Mouse (Mus musculus) natural killer cell, adult 2 months (primary cell): Measurements from ENCODE around the gene Ripor2.

Source experiments
- DNase-seq, 2 experiments: peaks; one replicate each; pipeline ENCODE4 v3.0.0; 2022; ENCODE audit warnings: low spot score in 2 of 2

The Ripor2 gene

DNA sequence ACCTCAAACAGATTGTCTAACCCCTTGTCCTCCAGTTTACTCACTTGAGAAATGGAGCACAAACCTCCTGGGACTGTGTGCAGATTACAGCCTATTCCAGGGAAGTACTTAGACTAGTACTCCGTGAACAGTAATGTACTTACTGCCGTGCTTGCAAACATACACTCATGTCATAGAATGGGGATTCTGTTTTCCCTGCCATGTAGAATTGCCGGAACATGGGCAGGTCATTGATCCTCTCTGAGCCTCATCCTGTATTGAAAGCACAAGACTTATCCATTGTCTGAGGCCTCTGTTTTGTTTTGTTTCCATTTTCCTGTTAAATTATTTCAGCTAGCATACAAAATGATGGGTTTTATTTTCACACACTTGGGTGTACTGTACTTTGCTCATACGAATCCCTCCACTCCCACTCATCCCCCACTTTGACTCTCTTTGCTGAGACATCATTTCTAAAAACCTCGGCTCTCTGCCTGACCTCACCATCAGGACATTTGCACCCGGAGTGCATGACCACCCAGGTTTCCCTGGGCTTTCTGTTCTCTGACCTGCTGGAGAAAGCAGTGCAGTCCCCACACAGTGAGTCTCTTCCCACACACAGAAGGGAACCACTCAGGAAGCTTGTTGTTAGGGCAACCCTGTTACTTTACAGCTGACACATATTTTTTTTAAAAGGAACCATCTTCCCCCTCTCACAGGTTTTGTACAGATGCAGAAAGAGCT is 35.2 kb downstream of the Ripor2 start:
- no peak for DNase-seq

DNA sequence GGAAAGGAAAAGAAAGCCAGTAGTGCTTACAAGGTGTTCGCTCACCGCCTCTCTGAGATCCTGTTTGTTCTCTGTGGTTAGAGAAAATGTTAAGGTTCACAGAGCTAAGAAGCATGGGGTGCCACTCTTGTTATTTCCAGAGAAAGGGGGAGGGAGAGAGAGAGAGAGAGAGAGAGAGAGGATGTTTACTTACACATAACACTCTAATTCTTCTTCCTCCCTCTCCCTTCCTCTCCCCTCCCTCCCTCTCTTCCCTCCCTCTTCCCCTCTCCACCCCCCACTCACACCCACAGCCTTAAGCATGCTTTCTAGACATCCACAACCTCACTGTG is 35.8 kb downstream of the Ripor2 start:
- DNase-seq, result no peak

DNA sequence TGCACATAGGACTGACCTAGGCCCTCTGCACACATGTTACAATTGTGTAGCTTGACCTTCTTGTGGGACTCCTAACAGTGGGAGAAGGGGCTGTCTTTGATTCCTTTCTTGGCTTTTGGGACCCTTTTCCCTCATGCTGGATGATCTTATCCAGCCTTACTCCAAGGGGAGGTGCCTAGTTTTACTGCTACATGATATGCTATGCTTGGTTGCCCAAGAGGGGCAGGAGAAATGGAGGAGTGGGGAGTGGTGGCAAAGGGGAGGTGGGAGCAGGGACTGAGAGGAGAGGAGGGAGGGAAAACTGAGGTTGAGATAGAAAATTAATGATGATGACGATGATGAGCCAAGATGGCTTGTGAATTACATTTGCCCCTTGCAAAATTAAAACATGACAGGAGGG is 37.7 kb downstream of the Ripor2 start:
- DNase-seq, result no peak

DNA sequence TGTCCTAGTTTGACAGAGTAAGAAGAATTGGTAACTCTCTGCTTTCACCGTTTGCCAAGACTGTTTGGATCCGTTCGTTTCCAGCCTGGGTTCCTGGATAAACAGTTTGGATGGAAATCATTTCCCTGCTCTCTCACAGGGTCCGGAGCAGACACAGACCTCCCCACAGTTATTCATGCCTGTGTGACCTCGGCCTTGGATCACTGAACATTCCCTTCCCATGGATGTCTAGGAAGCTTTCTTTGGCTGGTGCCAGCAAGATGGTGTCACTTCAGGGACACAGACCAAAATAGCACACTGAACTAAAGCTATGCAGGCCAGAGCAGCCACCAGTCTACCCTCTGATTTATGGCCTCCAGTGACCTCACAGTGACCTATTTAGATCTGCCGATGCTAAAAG is 38.5 kb downstream of the Ripor2 start:
- no peak for DNase-seq

DNA sequence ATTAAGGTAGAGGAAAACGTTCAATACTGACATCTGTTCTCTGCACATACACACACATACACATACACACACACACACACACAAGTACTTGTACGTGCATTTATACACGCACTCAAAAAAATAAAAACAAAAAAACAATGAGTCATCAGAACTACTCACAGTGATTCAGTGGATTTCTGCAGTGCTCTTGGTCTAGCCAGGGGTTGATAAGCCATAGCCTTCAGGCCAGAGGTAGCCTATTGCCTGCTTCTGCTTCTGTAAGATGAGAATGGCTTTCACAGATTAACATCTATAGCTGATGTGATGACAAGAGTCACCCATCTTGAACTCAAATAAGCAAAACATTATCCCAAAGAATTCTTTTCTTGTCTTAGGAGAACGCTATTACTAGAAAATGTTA is 41.6 kb downstream of the Ripor2 start:
- no peak for DNase-seq

DNA sequence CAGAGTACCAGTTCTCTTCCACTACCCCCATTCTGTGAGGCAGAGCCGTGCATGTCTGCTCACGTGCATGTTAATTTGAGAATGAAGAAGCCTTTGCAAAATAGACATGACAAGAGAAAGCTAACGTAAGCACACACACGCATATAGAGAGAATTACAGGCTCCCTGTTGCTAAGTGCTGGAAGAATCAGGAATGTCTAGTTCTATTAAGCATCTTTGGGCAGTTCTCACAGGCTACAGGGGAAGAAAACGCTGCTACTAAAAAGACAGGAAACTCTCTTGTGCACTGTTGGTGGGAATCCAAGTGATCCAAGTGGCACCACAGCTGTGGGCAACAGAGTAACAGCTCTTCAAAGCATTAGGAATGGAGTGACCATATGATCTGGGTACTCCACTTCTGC is 43.1 kb downstream of the Ripor2 start:
- DNase-seq, result no peak

DNA sequence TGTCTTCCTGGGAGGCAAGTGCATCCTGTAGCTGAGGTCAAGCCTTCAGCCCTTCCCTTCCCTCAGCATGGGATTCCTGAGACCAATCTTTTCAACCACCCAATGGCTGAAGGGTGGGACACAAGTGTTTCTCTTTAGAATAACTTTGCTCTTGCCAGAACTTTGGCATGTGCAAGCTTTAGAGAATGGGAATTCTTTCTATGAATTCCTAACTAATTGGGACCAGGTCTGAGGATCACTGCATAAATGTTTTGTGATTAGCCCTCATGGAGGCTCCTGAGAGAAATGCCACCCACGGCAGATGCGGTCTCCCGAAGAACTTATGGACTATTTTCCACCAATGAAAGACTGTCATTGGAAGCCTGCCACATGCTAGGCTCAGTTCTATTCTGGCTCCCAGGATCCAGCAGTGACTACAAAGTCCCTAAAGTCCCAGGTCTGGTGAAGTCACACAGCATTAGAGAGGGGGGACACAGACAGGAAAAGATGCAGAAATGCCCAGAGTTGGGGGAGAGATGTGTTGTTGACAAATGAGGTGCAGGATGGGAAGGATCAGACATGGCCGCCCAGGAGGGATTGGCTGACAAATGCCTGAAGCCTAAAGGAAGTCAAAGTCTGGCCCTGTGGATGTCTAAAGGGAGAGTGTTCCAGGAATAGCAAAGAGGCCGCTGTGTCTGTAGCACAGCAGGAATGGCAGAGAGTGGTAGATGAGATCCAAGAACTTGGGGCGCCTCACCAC is 44.9 kb downstream of the Ripor2 start:
- no peak for DNase-seq

DNA sequence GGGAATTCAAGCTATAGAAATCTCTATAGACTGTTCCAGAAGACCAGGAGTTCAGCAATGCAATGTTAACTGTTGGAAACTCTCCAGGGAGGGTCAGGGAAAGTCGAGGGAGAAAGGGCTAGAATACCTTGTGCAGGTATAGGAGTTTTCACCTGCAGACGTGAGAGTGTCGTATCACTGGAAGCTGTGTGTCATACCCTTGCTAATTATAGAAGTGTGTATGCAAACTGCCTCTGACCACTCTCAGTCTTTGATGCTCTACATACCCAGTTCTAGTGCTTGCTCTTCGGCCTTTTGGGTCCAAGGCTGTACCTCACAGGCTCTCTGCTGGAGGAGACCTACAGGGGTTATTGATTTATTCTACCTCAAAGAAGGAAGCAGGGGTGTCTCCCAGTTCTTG is 46.2 kb downstream of the Ripor2 start:
- no peak for DNase-seq

DNA sequence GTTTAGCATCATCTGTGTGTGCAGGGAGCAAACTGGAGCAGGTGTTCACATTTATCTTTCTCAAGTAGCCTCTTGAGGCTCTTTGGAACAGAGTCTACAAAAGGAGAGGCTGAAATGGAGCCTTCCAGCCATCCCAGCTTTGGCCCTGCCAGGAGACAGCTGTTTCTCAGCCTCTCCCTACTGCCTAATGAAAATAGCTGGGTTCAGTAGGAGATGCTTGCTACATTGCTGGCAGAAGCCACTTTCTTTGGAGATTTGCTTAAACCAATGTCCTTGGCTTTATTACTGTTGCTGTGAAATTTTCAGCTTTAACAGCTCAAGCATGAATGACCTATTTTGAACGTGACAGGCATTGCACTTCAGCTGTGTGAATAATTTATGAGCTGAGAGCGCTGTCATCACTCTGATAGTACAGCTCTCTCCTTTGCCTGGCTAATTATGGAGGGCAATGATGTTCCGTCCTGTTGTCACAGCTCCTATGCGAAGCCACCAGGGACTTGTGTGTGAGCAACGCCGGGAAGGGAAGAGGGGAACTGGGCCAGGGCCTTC is 47.2 kb downstream of the Ripor2 start:
- no peak for DNase-seq

DNA sequence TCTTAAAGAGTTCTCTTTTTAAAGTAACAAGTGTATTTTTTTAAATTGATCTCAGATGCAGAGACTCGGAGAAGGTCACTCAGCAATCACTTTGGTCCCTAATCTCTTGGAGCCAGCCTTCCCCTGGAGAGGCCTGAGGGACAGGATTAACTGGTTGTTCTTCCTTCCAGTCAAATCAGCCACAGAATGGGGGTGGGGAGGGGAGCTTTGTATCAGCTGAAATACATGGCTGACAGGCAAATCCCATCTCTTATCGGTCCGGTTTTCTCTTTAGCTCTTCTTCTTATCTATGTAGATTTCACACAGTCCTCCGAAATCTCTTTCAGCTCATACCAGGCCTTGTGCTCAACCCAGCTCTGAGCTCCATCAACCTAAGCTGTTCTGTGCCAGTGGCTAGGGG is 48.4 kb downstream of the Ripor2 start:
- DNase-seq, result no peak

DNA sequence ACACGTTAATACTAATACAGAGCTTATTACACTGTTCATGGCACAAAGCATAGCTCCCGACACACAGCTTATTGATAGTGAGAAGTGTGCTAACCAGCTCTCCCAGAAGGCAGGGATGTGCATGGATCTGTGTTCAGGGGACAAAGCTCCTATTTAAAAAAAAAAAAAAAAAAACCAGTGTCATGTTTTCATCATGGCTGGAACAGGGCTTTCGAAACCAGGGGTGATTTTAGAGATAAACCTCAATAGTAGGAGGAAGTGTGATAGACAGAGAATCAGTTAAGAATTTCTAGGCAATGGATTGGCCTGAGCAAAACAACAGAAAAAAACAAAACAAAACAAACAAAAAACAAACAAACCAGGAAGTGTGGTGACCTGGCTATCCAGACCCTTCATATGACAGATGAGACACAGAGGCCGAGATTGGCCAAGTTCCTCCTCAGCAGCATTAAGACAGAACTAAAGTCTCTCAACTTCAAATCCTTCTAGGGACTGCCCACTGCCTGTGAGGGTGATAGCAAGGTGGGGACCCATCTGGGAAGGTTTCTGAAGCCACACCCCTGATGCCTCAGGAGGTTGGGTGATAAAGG is 51.1 kb downstream of the Ripor2 start:
- DNase-seq, result peak in 1 of 2 experiments; percentile 30

DNA sequence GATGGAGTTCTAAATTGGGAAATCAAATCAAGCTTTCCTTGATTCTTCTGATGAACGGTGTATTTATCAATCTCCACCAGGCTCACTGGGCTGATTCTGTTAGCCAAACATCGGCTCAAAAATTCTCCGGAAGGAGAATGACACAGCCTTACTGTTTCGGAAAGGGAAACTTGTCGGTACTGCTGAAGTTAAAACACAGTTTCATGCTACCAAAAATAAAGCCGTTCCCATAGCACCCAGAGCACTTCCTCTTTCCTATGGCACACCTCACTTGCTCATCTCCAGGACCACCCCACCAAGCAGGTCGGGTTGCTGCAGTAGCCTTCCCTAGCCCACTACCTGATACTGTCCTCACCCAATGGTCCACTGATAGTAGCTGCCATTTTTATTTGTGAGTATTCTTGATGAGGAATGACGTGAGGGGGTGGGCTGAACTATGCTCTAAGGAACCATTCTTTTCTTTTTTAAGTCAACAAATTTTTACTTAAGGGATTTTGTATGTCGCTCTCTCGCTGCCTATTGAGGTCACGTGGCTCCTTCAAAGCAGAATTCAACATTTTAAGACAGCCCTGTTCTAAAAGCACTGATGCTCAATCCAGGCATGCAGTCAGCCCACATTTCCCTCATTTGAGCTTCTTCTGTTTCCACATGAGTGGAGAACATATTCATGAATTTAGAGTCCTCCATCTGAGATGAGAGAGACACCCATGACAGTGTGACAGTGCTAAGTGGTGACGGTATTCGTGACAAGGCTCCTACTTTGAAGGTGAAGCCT is 52.5 kb downstream of the Ripor2 start:
- DNase-seq, result peak in 1 of 2 experiments; percentile 66

DNA sequence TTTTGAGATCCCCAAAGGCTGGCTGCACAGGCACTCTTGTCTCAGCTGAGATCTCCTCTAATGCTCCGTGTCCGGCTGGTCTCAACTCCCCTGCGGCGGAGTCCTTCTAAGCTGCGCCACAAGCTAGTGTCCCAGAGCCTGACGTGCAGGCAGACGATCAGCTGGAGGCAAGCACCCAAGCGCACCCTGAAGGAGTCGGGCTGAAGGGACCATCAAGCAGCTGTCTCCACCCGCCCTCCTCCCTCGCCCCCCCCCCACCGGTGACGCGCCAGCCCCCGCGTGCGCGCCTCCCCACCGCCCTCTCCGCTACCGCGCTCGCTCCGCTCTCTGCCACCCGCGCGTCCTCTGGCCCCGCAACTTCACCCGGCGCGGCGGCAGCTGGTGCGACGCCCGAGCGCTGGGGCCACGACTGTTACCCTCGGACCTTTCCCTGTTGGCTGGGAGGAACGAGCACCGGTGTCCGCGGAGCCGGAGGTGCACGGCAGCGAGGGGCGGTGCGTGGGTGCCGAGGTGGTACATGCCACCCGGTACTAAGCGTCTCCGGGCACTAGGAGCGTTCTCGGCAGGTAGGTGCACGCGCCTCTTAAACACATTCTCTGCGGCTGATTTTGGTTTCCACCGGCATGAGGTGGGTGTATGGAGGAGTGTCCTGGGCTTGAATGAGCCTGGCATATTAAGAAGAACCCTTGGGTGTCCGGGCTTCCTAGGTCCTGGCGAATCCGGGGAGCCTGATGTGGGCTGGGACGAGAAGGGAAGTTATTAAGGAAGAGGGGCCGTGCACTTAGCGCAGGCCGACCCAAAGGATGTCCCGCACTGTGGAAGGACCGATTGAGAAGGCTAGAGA is 56.6 kb downstream of the Ripor2 start:
- DNase-seq, result peak; percentile 37 to 61

DNA sequence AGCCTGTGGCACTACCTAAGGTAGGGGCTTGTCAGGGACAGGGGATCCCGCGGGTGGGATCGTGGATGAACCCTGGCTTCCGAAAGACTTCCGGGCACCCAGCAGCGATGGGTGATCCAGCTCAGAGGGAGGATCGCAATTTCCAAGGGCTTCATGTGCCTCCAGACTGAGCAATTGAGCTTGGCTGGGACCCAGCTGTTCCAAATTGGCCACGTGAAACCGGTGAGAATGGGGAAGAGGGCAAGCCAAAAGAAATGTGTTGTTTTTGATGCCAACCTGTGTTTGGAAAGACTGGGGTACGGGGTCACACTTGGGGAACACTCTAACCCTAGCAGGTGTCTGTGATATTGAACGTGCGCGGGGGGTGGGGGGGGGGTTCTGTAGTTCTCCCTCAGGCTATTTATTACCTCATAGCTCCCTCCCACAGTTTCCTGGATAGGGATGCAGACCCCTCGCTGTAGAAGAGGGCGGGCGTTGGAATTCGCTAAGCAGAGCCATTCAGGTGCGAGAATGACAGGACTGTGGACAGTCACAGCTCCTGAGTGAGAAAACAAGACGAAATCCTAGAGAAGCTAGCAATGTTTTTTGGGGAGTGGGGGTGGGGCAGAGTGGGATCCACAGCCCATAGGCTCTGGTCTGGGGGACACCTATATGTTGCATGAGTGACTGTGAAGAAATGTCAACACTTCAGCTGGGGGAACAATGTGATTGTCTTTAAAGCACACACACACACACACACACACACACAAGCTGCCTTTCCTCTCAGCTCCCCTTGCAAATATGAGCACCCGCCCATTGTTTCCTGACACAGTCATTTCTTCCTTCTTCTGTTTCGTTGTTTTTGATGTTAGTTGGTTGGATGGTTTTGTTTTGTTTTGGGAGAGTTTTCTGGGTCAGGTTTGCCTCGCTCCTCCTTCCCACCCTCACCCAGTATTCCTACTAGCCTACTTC is 57.5 kb downstream of the Ripor2 start:
- DNase-seq, result peak; percentile 38 to 51

DNA sequence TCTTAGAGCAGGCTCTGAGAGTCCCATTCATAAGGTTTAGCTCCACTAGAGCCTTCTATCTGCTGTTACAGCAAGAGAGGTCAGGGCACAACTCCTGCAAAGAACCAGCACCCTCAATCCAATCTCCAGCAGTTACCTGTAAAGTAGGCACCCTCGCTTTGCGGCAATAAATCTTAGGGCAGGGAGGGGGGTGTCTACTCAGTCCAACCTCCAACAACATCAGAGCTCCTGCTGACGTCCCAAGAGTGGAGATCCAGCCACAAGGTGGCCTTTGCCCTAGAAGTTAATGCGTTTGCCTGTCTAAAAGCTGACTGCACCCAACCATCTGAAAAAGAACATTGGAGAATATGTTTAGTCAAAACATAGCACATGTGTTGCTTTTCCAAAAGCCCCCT is 58.2 kb downstream of the Ripor2 start:
- peak; percentile 58 to 63 for DNase-seq

DNA sequence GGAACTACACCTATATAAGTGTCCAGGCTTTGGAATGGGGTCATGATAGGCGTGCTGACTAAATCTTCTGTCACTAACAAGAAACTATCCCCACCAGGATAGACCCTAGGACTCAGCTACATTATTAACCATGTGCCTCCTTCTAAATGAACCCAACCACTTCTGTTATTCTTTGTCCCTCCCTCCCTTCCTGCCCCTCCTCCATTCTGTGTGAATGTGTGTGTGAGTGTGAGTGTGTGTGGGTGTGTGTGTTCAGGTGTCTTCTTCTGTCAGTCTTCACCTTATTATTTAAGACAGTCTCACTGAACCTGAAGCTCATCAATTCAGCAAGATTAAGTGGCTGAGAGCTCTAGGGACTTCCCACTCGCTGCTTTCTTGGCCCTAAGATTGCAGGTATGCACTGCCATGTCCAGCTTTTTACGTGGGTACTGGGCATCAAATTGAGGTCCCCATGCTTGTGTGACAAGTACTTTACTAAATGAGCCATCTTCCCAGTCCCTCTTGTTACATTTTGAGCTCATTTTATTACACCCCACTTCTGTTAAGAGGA is 58.9 kb downstream of the Ripor2 start:
- peak in 1 of 2 experiments; percentile 53 for DNase-seq

DNA sequence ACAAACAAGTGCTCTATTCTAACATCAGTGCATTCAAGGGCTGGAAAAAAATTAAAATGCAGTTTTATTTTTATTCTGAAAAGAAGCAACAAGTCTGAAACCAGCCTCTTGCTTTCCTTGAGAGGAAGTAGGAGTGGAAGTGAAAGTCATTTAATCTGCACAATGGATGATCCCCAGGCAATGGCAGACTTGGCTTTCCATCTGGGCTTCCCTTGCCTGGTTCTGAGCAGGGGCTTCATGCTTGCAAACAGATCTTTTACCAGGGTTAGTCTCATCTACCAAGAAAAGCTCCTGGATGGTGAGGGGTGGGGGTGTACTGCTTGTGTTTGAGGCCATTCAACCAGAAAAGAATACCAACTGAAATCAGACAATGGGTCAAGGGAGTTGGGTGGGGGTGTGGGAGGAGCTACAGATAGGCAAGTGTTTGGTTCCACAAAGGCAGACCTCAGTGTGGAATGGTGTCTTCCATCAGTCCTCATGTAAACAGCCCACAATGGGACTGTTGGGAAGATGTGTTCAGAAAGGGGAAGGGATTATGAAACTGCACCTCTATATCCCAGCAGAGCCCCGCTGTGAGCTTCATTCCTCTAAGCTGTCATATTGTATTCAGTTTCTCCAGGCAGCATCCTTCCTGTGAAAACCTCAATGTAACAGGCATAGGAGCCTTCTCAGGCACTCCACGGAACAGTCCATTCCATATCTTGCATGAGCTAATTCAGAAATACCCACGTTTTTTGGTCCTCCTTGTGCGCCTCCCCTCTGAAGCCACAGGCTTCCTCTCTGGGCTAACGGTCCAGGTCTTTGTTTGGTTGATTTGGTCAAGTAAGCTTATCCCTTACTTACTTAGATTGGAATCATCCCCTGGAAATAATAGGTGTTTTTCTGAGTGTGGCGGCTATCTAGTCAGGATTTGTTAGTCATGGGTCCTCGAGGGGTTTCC is 59.8 kb downstream of the Ripor2 start:
- DNase-seq, result no peak

DNA sequence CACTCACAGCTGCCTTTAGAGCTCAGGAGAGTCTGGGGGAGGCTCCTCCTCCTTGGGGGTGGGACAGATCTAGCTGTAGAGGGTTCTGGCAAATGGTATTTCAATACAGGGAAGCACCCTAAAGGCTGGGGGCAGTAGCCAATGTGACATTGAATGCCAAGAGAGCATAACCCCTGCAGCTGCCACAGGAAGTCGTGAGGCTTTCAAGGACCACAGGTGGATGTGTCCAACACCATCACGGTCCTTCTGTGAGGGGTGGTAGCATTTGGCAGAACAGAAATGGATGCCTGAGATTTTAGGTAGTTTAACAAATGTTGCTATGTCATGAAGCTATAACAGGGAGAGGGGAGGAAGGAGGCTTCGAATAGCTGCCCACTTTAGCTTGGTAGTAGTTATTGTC is 63.2 kb downstream of the Ripor2 start:
- no peak for DNase-seq

DNA sequence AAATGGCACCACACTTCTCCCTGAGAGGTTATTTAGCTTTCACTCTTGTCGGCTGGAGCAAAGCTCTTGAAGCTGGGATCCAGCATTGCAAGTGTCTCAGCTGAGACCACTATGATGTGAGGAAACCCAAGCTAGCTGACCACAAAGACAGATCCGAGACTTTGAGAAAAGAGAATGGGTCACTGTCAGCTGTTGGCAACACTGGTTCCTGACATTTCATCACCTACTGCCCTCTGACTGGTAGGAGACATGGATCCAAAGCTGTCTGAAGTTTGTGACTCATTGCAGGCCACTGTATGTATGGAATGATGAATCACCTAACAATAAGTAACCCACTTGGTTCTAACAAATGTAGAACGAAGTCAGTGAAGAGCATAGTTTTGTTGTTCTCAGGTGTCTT is 64.3 kb downstream of the Ripor2 start:
- DNase-seq, result no peak
